Mouse (Mus musculus): Measurements from ENCODE around the gene Gpr61. TPM values are rescaled to one million over a fixed set of nuclear protein-coding genes. Genes with fewer than 3 reads are reported as not detected.

Gpr61 gene
- polyA plus RNA-seq, 1 experiment from 2014 or later: 0.15 TPM

DNA sequence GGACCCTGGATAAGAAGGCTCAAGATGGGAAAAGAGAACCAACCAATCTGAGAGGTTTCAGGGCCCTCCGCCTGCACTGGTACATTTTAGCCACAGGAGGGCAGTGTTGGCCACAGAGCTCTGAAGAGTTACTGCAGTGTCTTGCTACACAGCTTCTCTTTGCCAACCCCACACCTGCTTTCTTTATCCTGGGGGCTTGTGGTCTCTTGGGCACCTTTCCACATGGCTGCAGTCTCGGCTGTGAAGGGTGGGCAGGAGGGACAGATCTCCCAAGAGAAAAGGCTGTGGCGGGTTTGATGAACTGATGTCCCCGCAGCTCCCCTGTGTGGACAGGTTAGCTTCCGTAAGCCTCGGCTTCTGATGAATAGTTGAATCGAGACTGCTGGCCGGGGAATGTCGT is 10.1 kb upstream of the Gpr61 start:
- peak; percentile 53; the same call in 1 of the 2 replicates for ATAC-seq (ENCODE audit: insufficient read depth, low FRiP score)
- WGBS: 15% methylated on average over 9 of the region's 9 CpGs
- Histone ChIP-seq H3K9ac (ENCODE audit: low read length) (peak overlapping the region; percentile 26; the same call in 1 of the 2 replicates), H3K27ac (ENCODE audit: low read length) (no peak overlapping the region), H3K4me1 (ENCODE audit: control insufficient read depth, insufficient read depth, low read length) (peaks cover 16% of the 10 kb centered on the region), H3K4me2 (ENCODE audit: low read depth, low read length) (peak overlapping the region; percentile 45), H3K4me3 (replicated peaks; ENCODE audit: low read length) (peak overlapping the region; percentile 34), H3K27me3 (ENCODE audit: control insufficient read depth, insufficient read depth, low read length) (no peaks in the 10 kb centered on the region), H3K36me3 (ENCODE audit: control insufficient read depth, insufficient read depth, low read length) (no peaks in the 10 kb centered on the region), H3K9me3 (replicated peaks; ENCODE audit: control insufficient read depth, low read length) (no peaks in the 10 kb centered on the region)

DNA sequence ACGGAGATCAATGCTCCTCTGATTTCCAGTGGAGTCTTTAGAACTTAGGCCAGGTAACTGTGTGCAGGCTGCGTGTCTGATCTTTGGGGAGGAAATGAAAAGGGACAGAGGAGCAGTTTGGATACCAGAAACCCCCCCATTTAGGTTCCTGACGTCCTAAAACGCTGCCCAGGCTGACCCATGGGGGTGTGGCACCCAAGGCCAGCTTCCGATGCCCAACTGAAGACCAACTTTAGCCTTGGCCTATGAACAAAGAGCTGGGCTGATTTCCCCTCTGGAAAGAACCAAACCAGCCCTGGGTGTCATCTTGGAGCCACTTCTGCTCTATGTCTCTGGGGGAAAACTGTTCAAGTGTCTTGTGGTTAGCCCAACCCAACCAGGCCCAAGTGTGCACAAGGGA is 9.4 kb upstream of the Gpr61 start:
- H3K36me3 ChIP-seq (ENCODE audit: control insufficient read depth, insufficient read depth, low read length): no peaks in the 10 kb centered on the region
- H3K4me1 ChIP-seq (ENCODE audit: control insufficient read depth, insufficient read depth, low read length): peaks cover 16% of the 10 kb centered on the region
- no peaks in the 10 kb centered on the region for H3K9me3 ChIP-seq (replicated peaks; ENCODE audit: control insufficient read depth, low read length)
- no peaks in the 10 kb centered on the region for H3K27me3 ChIP-seq (ENCODE audit: control insufficient read depth, insufficient read depth, low read length)
- no peak overlapping the region for H3K27ac ChIP-seq (ENCODE audit: low read length)
- no peak overlapping the region for H3K9ac ChIP-seq (ENCODE audit: low read length)
- no peak for ATAC-seq (ENCODE audit: insufficient read depth, low FRiP score)
- H3K4me2 ChIP-seq (ENCODE audit: low read depth, low read length): no peak overlapping the region
- 70% methylated on average over 5 of the region's 5 CpGs for WGBS
- no peak overlapping the region for H3K4me3 ChIP-seq (replicated peaks; ENCODE audit: low read length)

DNA sequence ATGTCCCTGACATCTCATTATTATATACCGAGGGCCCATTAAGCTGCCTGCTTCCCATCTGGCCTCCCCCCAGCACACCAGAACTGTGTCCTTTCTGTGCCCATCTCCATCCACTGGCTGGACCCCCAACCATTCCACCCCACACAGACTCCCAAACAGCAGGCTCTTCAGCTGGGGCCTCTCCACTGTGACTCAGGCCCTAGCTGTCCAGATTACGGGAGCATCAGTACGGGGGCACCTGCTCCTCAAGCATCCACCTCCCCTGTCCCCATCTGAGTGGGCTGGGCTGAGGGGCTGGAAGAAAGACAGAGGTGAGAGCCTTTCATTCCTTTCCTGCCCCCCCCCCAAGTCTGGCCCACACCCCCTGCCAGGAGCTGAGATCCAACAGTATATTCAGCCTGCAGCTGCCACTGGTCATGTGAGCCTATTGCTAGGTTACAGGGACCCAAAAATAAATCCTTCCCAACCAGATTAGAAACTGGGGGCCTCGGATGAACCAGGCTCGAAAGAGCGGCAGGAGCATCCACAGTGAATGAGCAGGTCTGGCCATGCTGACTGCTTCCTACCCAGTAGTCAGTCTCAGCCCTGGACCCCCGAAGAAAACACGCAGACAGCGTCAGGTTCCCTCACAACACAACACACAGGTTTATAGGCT is 3.8 kb upstream of the Gpr61 start:
- Histone ChIP-seq H3K27ac (ENCODE audit: low read length) (no peak overlapping the region), H3K27me3 (ENCODE audit: control insufficient read depth, insufficient read depth, low read length) (no peaks in the 10 kb centered on the region)
- WGBS: 60% methylated on average over 9 of the region's 9 CpGs

DNA sequence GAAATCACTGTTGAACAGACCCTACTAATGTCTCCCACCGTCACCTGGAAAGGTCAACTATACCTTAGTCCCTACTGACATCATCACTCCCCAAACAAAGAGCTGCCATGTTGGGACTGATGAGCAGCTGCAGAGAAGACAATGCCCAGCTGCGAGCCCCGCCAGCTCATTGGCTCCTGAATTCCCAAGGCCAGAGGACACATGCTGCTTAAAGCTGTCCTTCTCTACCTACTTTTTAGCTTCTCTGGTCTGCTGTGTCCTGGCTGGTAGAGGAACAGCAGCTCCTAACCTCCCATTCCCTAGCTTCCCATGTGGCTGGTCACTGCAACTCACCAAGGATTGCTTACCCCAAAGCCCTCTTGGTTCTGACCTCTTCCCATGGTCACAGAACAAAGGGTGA is 2.4 kb downstream of the Gpr61 start:
- Histone ChIP-seq H3K27ac (ENCODE audit: low read length) (no peak overlapping the region), H3K4me3 (replicated peaks; ENCODE audit: low read length) (no peak overlapping the region), H3K4me1 (ENCODE audit: control insufficient read depth, insufficient read depth, low read length) (no peaks in the 10 kb centered on the region), H3K9me3 (replicated peaks; ENCODE audit: control insufficient read depth, low read length) (no peaks in the 10 kb centered on the region), H3K4me2 (ENCODE audit: low read depth, low read length) (no peak overlapping the region), H3K9ac (ENCODE audit: low read length) (no peak overlapping the region), H3K27me3 (ENCODE audit: control insufficient read depth, insufficient read depth, low read length) (no peaks in the 10 kb centered on the region), H3K36me3 (ENCODE audit: control insufficient read depth, insufficient read depth, low read length) (no peaks in the 10 kb centered on the region)
- WGBS: 87% methylated on average over 3 of the region's 3 CpGs
- no peak for ATAC-seq (ENCODE audit: insufficient read depth, low FRiP score)

More for the DNA sequence above, 3.8 kb upstream of the Gpr61 start:
- no peak overlapping the region for H3K4me3 ChIP-seq (replicated peaks; ENCODE audit: low read length)
- H3K4me2 ChIP-seq (ENCODE audit: low read depth, low read length): no peak overlapping the region
- no peaks in the 10 kb centered on the region for H3K4me1 ChIP-seq (ENCODE audit: control insufficient read depth, insufficient read depth, low read length)
- H3K36me3 ChIP-seq (ENCODE audit: control insufficient read depth, insufficient read depth, low read length): no peaks in the 10 kb centered on the region
- peak; percentile 29 for ATAC-seq (ENCODE audit: insufficient read depth, low FRiP score)
- H3K9me3 ChIP-seq (replicated peaks; ENCODE audit: control insufficient read depth, low read length): no peaks in the 10 kb centered on the region
- no peak overlapping the region for H3K9ac ChIP-seq (ENCODE audit: low read length)

DNA sequence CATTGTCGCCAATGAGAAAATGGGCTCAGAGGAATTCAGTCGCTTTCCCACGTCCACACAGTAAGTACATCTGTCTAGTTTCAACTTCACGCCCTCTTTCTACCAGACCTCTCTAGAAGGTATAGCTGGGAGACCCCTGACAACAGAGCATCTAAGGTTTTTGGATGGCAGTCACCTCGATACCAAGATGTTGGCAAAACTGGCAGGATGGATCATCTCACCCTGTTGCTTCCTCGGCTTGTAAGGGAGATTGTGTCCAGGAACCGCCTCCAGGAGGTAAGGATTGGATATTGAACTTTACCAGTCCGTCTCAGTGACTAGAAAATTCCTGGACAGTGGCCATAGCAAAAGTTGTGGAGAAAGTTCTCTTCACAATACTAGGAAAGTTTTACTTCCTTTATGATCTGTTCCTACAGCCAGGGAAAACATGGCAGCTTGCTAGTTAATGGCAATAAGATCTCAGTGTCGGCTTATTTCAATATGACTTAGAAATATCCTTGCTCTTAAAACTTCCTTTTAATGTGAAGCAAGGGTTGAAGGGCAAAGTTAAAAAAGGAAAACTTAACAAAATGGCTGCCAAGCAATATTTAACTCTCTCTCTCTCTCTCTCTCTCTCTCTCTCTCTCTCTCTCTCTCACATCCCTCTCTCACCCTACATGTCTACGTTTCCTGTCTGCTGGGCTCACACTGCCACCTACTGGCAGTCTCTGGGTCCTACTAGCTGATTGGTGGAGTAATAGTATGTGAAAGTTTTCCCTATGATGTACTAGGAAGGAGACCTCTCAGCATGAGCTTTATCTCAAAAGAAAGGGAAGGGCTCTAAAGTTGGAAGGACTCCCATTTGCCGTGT is 7.1 kb downstream of the Gpr61 start:
- ATAC-seq (ENCODE audit: insufficient read depth, low FRiP score): peak; percentile 57
- Histone ChIP-seq H3K9ac (ENCODE audit: low read length) (no peak overlapping the region), H3K27ac (ENCODE audit: low read length) (no peak overlapping the region), H3K9me3 (replicated peaks; ENCODE audit: control insufficient read depth, low read length) (no peaks in the 10 kb centered on the region), H3K4me2 (ENCODE audit: low read depth, low read length) (peak overlapping the region; percentile 20; the same call in 1 of the 2 replicates), H3K27me3 (ENCODE audit: control insufficient read depth, insufficient read depth, low read length) (no peaks in the 10 kb centered on the region), H3K36me3 (ENCODE audit: control insufficient read depth, insufficient read depth, low read length) (no peaks in the 10 kb centered on the region), H3K4me1 (ENCODE audit: control insufficient read depth, insufficient read depth, low read length) (peaks cover 12% of the 10 kb centered on the region), H3K4me3 (replicated peaks; ENCODE audit: low read length) (no peak overlapping the region)
- WGBS: 65% methylated on average over 11 of the region's 11 CpGs

DNA sequence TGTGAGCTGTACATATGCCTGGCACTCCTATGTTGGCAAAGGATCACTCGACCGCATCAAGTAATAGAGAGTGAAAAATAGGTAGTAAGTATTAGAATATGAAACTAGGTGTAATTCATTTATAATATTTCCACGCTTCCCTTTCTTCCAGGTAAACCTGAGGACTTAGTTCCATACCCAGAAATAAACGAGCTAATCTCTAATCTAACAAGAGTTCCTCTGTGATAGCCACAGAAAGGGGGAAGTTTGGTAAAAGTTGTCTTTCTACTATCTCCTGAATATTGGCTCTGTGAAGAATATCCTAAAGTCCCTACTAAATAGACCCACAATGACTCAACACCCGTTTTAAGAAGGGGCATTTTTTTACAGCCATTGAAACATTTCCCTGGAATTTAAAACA is 8.0 kb downstream of the Gpr61 start:
- Histone ChIP-seq H3K9ac (ENCODE audit: low read length) (peak overlapping the region; percentile 95), H3K4me2 (ENCODE audit: low read depth, low read length) (peak overlapping the region; percentile 86), H3K9me3 (replicated peaks; ENCODE audit: control insufficient read depth, low read length) (no peaks in the 10 kb centered on the region), H3K4me3 (replicated peaks; ENCODE audit: low read length) (peak overlapping the region; percentile 99), H3K27me3 (ENCODE audit: control insufficient read depth, insufficient read depth, low read length) (no peaks in the 10 kb centered on the region), H3K27ac (ENCODE audit: low read length) (peak overlapping the region; percentile 97), H3K4me1 (ENCODE audit: control insufficient read depth, insufficient read depth, low read length) (peaks cover 12% of the 10 kb centered on the region), H3K36me3 (ENCODE audit: control insufficient read depth, insufficient read depth, low read length) (no peaks in the 10 kb centered on the region)
- ATAC-seq (ENCODE audit: insufficient read depth, low FRiP score): no peak
- WGBS: 51% methylated on average over 5 of the region's 5 CpGs

DNA sequence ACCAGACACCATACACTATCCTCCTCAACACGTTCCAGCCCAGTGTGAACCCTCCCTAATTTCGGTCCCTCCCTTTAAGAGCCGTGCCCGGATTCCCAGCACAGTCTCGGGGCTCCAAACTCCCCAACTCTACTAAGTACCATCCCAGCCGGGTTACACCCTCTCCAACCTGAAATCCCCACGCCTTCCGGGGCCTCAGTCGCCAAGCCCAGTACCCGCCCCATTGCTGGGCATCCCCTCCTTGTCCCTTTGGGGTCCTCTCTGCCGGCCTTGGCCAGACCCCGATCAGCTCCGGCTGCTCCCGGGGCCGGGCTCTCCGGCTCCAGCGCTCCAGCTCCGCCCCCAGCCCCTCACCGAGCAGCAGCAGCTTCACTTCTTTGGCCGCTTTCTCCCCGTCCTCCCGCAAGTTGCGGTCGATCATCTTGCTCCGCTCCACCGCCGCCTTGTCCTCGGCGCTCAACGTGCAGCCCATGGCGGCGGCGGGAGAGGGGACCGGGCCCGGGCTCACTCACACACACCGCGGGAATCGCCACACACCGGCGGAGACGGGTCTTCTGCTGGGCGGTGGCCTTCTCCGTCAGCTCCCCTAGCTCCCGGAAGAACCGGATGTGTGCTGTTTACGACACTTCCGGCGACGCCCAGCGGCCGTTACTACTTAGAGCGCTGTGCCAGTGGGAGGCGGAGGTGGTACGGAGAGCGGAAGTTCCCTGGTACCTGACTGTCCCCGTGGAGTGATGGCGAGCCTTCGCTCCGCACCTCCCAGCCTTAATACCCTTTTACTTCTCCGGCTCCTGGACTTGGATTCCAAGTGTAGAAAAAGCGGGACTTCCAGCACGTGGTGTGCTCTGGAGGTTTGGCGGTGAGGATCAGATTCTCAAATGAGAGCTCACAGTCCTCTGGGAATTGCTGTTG is 8.9 kb downstream of the Gpr61 start, which contains the start of gene Gnai3:
TSS of gene Gnai3 (minus strand) at position 613 of the 912 bp plus-strand sequence.
- Histone ChIP-seq H3K36me3 (ENCODE audit: control insufficient read depth, insufficient read depth, low read length) (no peaks in the 10 kb centered on the region), H3K4me2 (ENCODE audit: low read depth, low read length) (peak within 1 kb of the TSS; percentile 88), H3K27ac (ENCODE audit: low read length) (peak within 1 kb of the TSS; percentile 97), H3K4me3 (replicated peaks; ENCODE audit: low read length) (peak within 1 kb of the TSS; percentile 99), H3K4me1 (ENCODE audit: control insufficient read depth, insufficient read depth, low read length) (peaks cover 12% of the 10 kb centered on the region), H3K27me3 (ENCODE audit: control insufficient read depth, insufficient read depth, low read length) (no peaks in the 10 kb centered on the region), H3K9ac (ENCODE audit: low read length) (peak within 1 kb of the TSS; percentile 95), H3K9me3 (replicated peaks; ENCODE audit: control insufficient read depth, low read length) (no peaks in the 10 kb centered on the region)
- peak; percentile 94 for ATAC-seq (ENCODE audit: insufficient read depth, low FRiP score)
- under 1% methylated on average over 62 of the region's 63 CpGs for WGBS

DNA sequence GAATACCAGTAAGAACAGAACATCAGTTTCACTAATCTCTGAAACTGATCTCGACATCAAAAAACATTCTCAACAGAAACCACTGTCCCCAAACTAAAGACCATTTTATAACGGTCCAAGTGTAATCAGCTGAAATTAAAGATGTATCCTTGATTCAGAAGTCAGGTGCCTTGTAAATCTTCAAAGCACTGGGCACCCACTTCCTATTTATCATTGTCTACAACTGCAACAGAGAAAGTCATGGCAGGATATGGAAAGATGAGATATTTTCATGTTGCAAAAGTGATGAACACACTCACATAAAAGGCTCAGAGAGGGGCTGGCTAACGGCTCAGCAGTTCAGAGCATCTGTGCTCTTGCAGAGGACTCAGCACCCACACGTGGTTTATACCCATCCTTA is 13.9 kb downstream of the Gpr61 start:
- Histone ChIP-seq H3K4me1 (ENCODE audit: control insufficient read depth, insufficient read depth, low read length) (peaks cover 8% of the 10 kb centered on the region), H3K9ac (ENCODE audit: low read length) (no peak overlapping the region), H3K4me2 (ENCODE audit: low read depth, low read length) (no peak overlapping the region), H3K36me3 (ENCODE audit: control insufficient read depth, insufficient read depth, low read length) (0 out of 2 replicates have a peak, but pooled peaks cover 3% of the 10 kb centered on the region), H3K27me3 (ENCODE audit: control insufficient read depth, insufficient read depth, low read length) (no peaks in the 10 kb centered on the region), H3K27ac (ENCODE audit: low read length) (no peak overlapping the region), H3K4me3 (replicated peaks; ENCODE audit: low read length) (no peak overlapping the region), H3K9me3 (replicated peaks; ENCODE audit: control insufficient read depth, low read length) (no peaks in the 10 kb centered on the region)
- WGBS: 79% methylated on average over 4 of the region's 4 CpGs
- ATAC-seq (ENCODE audit: insufficient read depth, low FRiP score): no peak

Measured in stomach, embryonic 16.5 days (tissue).